Mouse (Mus musculus) lung, postnatal 0 days (tissue): ENCODE measurements around the gene Hist1h2bf. TPM values are rescaled to one million over a fixed set of nuclear protein-coding genes. Genes with fewer than 3 reads are reported as not detected.
"Not testable (repeated sequence)": the region's sequence is repeated elsewhere in the genome, so short reads cannot be mapped to it uniquely, and the experiment has no call there.

Experiments
- ATAC-seq: fragments of 200-750 bp; cut with Nextera tagmentation; 2 replicates; pipeline ENCODE4 v1.8.0; 2017; ENCODE audit warnings: moderate library complexity
- DNase-seq: peaks from one replicate; pipeline ENCODE4 v3.0.0-alpha.2; 2016; ENCODE audit warnings: low spot score
- H3K27ac ChIP-seq: fragments of 300-500 bp; sonication (generic); 2 replicates; pipeline ENCODE4 v1.5.1; 2014; ENCODE audit warnings: antibody characterized with exemption, mild to moderate bottlenecking, low read length, mixed read lengths
- H3K27me3 ChIP-seq: fragments of 300-500 bp; sonication (generic); replicated peaks from 2 replicates; pipeline ENCODE4 v1.6.1; 2014; ENCODE audit warnings: low read length, mixed read lengths; ENCODE audit not compliant: insufficient read depth
- H3K36me3 ChIP-seq: fragments of 300-500 bp; sonication (generic); 2 replicates; pipeline ENCODE4 v1.6.1; 2014; ENCODE audit warnings: low read length, mixed read lengths; ENCODE audit not compliant: insufficient read depth
- H3K4me1 ChIP-seq: fragments of 300-500 bp; sonication (generic); 2 replicates; pipeline ENCODE4 v1.6.1; 2014; ENCODE audit warnings: antibody characterized with exemption, low read depth, low read length, mixed read lengths; ENCODE audit not compliant: insufficient read depth
- H3K4me2 ChIP-seq: fragments of 300-500 bp; sonication (generic); replicated peaks from 2 replicates; pipeline ENCODE4 v1.6.1; 2014; ENCODE audit warnings: low read depth, mild to moderate bottlenecking, low read length, moderate library complexity, mixed read lengths
- H3K4me3 ChIP-seq: fragments of 300-500 bp; sonication (generic); 2 replicates; pipeline ENCODE4 v1.5.1; 2014; ENCODE audit warnings: low read depth, low read length
- H3K9ac ChIP-seq: fragments of 300-500 bp; sonication (generic); replicated peaks from 2 replicates; pipeline ENCODE4 v1.6.1; 2014; ENCODE audit warnings: low read depth, mild to moderate bottlenecking
- H3K9me3 ChIP-seq: fragments of 300-500 bp; sonication (generic); 2 replicates; pipeline ENCODE4 v1.6.1; 2016; ENCODE audit warnings: low read length, mixed read lengths
- CTCF ChIP-seq: IDR thresholded peaks from 2 replicates; pipeline ENCODE4 v1.5.1; 2016; ENCODE audit warnings: antibody characterized with exemption, mild to moderate bottlenecking
- EP300 ChIP-seq: IDR thresholded peaks from 2 replicates; pipeline ENCODE4 v1.6.1; 2016; ENCODE audit warnings: antibody characterized with exemption, mild to moderate bottlenecking, control low read depth
- WGBS: fragments of 180-500 bp; shearing (Covaris S2); extraction: QIAGEN DNeasy Blood & Tissue Kit; methylation state at CpG from one replicate; pipeline ENCODE4 v1.1.7; 2014; 5-methylcytosine and 5-hydroxymethylcytosine counted together
- polyA plus RNA-seq: library from polyadenylated mRNA; unstranded; fragments of >200 nt; fragmentation: Nextera tagmentation; extraction: Ambion mirVana; gene quantifications from 2 replicates; pipeline ENCODE4 v1.2.1, GENCODE M21; 2015

Hist1h2bf gene
- polyA plus RNA-seq, 1 experiment from 2014 or later: 0.48 TPM

DNA sequence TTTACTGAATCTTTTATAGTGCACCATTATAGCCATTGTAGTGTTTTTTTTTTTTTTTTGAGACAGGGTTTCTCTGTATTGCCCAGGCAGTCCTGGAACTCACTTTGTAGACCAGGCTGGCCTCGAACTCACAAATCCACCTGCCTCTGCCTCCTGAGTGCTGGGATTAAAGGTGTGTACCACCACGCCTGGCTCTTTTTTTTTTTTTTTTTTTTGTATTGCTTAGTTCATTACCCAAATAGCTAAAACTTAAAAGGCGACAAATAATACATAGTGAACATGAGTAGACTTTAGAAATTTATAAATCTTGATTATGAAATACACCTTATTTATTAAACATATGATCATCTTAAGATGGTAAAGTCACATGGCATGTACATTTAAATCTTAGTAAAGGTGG lies 32.5 kb downstream of the Hist1h2bf start:
- Histone ChIP-seq H3K9ac (no peak overlapping the region), H3K4me3 (no peak overlapping the region), H3K9me3 (no peaks in the 10 kb centered on the region), H3K27ac (no peak overlapping the region), H3K4me2 (no peak overlapping the region), H3K36me3 (no peaks in the 10 kb centered on the region), H3K4me1 (no peaks in the 10 kb centered on the region; the same call in 1 of the 2 replicates), H3K27me3 (no peaks in the 10 kb centered on the region)
- DNase-seq: no peak
- ATAC-seq: no peak
- 66% methylated on average over 3 of the region's 3 CpGs for WGBS
- TF ChIP-seq EP300: no peak
- no peak for TF ChIP-seq CTCF

DNA sequence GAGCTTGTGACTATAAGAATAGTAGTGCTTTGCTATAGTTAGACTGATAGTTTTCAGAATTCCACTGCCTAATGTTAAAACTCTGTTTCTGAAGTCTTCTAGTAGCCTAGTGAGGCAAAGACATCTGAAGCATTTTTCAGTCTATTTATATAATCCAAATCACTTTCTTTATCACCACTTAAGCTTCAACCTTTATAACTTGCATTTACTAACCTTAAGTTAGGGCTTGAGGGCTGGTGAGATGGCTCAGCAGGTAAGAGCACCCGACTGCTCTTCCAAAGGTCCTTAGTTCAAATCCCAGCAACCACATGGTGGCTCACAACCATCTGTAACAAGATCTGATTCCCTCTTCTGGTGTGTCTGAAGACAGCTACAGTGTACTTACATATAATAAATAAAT lies 34.2 kb downstream of the Hist1h2bf start:
- H3K4me1 ChIP-seq, DNase-seq, ATAC-seq, H3K27ac ChIP-seq, H3K9me3 ChIP-seq, H3K4me3 ChIP-seq, H3K4me2 ChIP-seq, H3K36me3 ChIP-seq, H3K27me3 ChIP-seq, H3K9ac ChIP-seq: not testable (repeated sequence)
- WGBS: 57% methylated on average over 1 of the region's 1 CpGs

DNA sequence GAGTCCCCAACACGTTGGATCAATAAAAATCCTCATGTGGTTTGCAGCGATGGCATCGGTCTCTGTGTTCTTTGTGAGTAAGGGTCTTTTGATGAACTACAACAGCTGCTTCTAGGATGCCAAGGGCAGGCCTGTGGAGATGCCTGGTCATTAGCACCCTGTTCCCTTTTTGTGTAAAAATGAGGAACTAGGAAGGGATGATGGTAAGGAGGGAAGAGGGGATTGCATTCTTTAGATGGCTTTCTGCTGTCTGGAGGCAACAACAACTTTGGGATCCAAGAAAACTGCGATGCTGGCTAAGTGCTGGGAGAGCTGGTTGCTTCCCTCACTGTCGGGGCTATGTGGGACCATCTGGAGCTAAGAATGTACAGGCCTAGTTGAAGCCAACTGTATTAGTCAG lies 35.7 kb downstream of the Hist1h2bf start:
- no peak overlapping the region for H3K9ac ChIP-seq
- H3K9me3 ChIP-seq: no peaks in the 10 kb centered on the region
- 72% methylated on average over 5 of the region's 5 CpGs for WGBS
- H3K27me3 ChIP-seq: no peaks in the 10 kb centered on the region
- no peak for DNase-seq
- H3K4me3 ChIP-seq: no peak overlapping the region
- H3K36me3 ChIP-seq: no peaks in the 10 kb centered on the region
- TF ChIP-seq CTCF: no peak
- no peak for TF ChIP-seq EP300
- peaks cover 11% of the 10 kb centered on the region; the same call in 1 of the 2 replicates for H3K4me1 ChIP-seq
- H3K4me2 ChIP-seq: no peak overlapping the region
- H3K27ac ChIP-seq: no peak overlapping the region
- no peak for ATAC-seq

GRCm38 (mm10) chr13:23537006-23537710 lies 36.8 kb downstream of the Hist1h2bf start:
- Histone ChIP-seq H3K27me3 (no peaks in the 10 kb centered on the region), H3K9me3 (no peaks in the 10 kb centered on the region), H3K4me1 (peaks cover 18% of the 10 kb centered on the region; the same call in 1 of the 2 replicates), H3K4me2 (no peak overlapping the region), H3K36me3 (no peaks in the 10 kb centered on the region), H3K9ac (no peak overlapping the region), H3K4me3 (no peak overlapping the region), H3K27ac (no peak overlapping the region)
- DNase-seq: no peak
- ATAC-seq: no peak
- TF ChIP-seq EP300 (no peak), CTCF (no peak)
- WGBS: 53% methylated on average over 3 of the region's 3 CpGs

DNA sequence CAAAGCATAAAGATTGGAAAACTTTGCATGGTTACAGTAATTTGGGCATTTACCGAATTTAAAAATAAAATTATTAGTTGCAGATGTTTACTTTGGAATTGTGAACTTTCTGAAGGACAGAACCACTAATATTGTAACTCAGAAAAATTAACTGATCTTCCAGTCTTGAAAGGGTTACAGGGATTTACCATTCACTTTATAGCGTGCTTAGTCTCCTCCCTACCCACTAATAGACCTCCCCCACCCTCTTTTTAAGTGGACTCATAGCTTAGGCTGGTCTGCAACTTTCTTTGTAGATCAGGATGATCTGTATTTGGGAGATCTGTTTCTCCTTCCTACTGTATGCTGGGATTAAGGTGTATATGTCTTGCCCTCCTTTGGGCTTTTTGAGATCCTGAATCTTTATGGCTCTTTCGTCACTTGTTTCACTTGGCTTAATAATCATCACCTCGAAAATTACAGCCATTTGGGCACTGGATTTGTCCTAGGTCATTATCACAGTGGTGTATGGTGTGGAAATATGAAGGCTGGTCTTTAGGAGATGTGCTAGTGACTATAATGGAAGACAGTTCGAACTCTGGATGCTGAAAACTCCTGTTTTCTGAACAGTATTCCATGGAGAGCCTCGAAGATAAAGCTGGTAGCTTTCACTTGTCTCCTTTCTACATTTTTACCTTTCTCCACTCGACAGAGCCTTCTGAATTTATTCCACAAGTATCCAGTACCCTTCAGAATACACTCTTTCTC lies 37.7 kb downstream of the Hist1h2bf start:
- Histone ChIP-seq H3K9ac (no peak overlapping the region; the same call in 1 of the 2 replicates), H3K4me3 (no peak overlapping the region), H3K4me2 (no peak overlapping the region; the same call in 1 of the 2 replicates), H3K27me3 (no peaks in the 10 kb centered on the region), H3K4me1 (peaks cover 21% of the 10 kb centered on the region; the same call in 1 of the 2 replicates), H3K9me3 (no peaks in the 10 kb centered on the region), H3K36me3 (no peaks in the 10 kb centered on the region), H3K27ac (no peak overlapping the region)
- no peak for TF ChIP-seq CTCF
- no peak for TF ChIP-seq EP300
- ATAC-seq (no peak), DNase-seq (no peak)
- 8% methylated on average over 7 of the region's 7 CpGs for WGBS

GRCm38 (mm10) chr13:23535137-23536075 lies 38.6 kb downstream of the Hist1h2bf start, which contains the start of gene Hist1h3g:
TSS of gene Hist1h3g (plus strand) at chr13:23535422.
- under 1% methylated on average over 45 of the region's 62 CpGs for whole genome bisulfite sequencing
- Histone ChIP-seq H3K4me1 (peaks cover 21% of the 10 kb centered on the region; the same call in 1 of the 2 replicates), H3K4me3 (peak within 1 kb of the TSS; percentile 41), H3K4me2 (peak within 1 kb of the TSS; percentile 76), H3K27ac (peak within 1 kb of the TSS; percentile 3; the same call in 1 of the 2 replicates)
- not testable (repeated sequence) for H3K9ac ChIP-seq, H3K27me3 ChIP-seq, H3K36me3 ChIP-seq, H3K9me3 ChIP-seq
- peak; percentile 97 for DNase-seq
- ATAC-seq: peak; percentile 73
